Mouse (Mus musculus) CH12.LX (cell line): ENCODE data around the gene Micu1.

Experiments
- CHD2 ChIP-seq: IDR thresholded peaks from 2 replicates; pipeline ENCODE4 v1.6.1; 2011; ENCODE audit warnings: low read length, improper control_type of control experiment
- CTCF ChIP-seq, 2 experiments: IDR thresholded peaks in 1 of 2; conservative IDR thresholded peaks in 1 of 2; 2 replicates each; pipeline ENCODE4 v1.5.1; 2011 to 2012; ENCODE audit warnings: low read depth in 2 of 2, low read length in 2 of 2, improper control_type of control experiment in 1 of 2, inconsistent platforms in 1 of 2, mild to moderate bottlenecking in 1 of 2, moderate library complexity in 1 of 2
- EP300 ChIP-seq: IDR thresholded peaks from 2 replicates; pipeline ENCODE4 v1.6.1; 2011; ENCODE audit warnings: low read length, improper control_type of control experiment
- ETS1 ChIP-seq: conservative IDR thresholded peaks from 2 replicates; pipeline ENCODE4 v1.6.1; 2012; ENCODE audit warnings: low read depth, mild to moderate bottlenecking, inconsistent platforms, low read length, improper control_type of control experiment, moderate library complexity
- GABPA ChIP-seq: IDR thresholded peaks from 2 replicates; pipeline ENCODE4 v1.6.1; 2012; ENCODE audit warnings: low read depth, low read length, improper control_type of control experiment, inconsistent platforms; ENCODE audit not compliant: insufficient replicate concordance
- HCFC1 ChIP-seq: IDR thresholded peaks from 2 replicates; pipeline ENCODE4 v1.6.1; 2012; ENCODE audit warnings: low read depth, mild to moderate bottlenecking, inconsistent platforms, low read length, improper control_type of control experiment
- PAX5 ChIP-seq: IDR thresholded peaks from 2 replicates; pipeline ENCODE4 v1.6.1; 2012; ENCODE audit warnings: low read length, inconsistent platforms, mixed read lengths
- POLR2A ChIP-seq: IDR thresholded peaks from 2 replicates; pipeline ENCODE4 v1.6.1; 2011; ENCODE audit warnings: low read depth, mild to moderate bottlenecking, improper control_type of control experiment, low read length
- POLR2AphosphoS2 ChIP-seq: IDR thresholded peaks from 2 replicates; pipeline ENCODE4 v1.6.1; 2011; ENCODE audit warnings: low read depth, low read length, improper control_type of control experiment
- RAD21 ChIP-seq: IDR thresholded peaks from 2 replicates; pipeline ENCODE4 v1.6.1; 2011; ENCODE audit warnings: low read depth, mild to moderate bottlenecking, low read length, improper control_type of control experiment, moderate library complexity
- ZC3H11A ChIP-seq: IDR thresholded peaks from 2 replicates; pipeline ENCODE4 v1.6.1; 2012; ENCODE audit warnings: low read depth, mild to moderate bottlenecking, inconsistent platforms, low read length, improper control_type of control experiment

DNA sequence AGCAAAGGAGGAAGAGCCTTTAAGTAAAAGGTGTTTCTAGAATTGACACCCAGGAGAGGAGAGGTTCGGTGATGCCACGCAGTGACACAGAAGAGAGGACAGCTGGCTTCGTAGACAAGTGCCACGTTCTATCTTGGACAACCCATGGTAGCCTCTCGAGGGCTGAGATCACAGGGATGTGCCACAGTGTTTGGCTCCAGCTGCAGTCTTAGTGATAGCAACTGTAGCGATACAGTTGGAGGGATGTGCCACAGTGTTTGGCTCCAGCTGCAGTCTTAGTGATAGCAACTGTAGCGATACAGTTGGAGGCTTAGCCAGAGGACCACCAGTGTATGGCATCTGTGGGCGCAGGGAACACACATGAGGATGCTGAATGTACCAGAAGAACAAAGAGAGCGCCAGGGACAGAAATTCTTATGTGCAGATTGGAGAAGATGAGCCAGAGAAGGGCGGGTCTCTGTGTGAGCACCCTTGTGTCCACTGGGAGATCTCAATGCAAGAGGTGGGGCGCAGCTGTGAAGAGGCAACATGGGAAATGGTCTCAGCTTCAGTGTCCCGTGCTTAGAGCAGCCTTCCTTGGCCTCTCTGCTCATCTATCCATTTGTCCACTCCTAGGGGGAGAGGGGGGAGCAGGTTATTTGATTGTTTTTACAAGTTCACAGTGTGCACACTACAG, 98.7 kb downstream of the Micu1 start:
- TF ChIP-seq EP300: no peak
- TF ChIP-seq ZC3H11A: no peak
- TF ChIP-seq PAX5: no peak
- TF ChIP-seq POLR2A: no peak
- no peak for TF ChIP-seq GABPA
- TF ChIP-seq CTCF (conservative IDR thresholded peaks at IDR 0.05 in 1 of 2, IDR thresholded peaks at IDR 0.05 in 1 of 2; ENCODE audit: low read depth in 2 of 2, low read length in 2 of 2): no peak
- TF ChIP-seq CHD2: no peak
- no peak for TF ChIP-seq ETS1
- TF ChIP-seq RAD21: no peak
- no peak for TF ChIP-seq HCFC1
- no peak for TF ChIP-seq POLR2AphosphoS2
